Mouse (Mus musculus) cerebellum, postnatal 14 days (tissue): Measurements from ENCODE around the gene Gm44511.
"Not testable (repeated sequence)": the region's sequence is repeated elsewhere in the genome, so short reads cannot be mapped to it uniquely, and the experiment has no call there.

Experiments used
- DNase-seq, 2 experiments: peaks; one replicate each; pipeline ENCODE4 v3.0.0; 2021; ENCODE audit warnings: mixed read lengths in 2 of 2

The Gm44511 gene

GRCm38 (mm10) chr6:128840669-128841068 is 14.6 kb upstream of the Gm44511 start:
- DNase-seq: not testable (repeated sequence)

- peak; percentile 31 to 40 for DNase-seq
Observed at GRCm38 (mm10) chr6:128839921-128840320, 13.8 kb upstream of the Gm44511 start.

GRCm38 (mm10) chr6:128839266-128839771 is 13.2 kb upstream of the Gm44511 start:
- peak; percentile 90 to 91 for DNase-seq

GRCm38 (mm10) chr6:128838342-128839265 is 12.5 kb upstream of the Gm44511 start:
- DNase-seq: peak; percentile 89

- DNase-seq: peak; percentile 50 to 52
Observed at GRCm38 (mm10) chr6:128837454-128838341, 11.6 kb upstream of the Gm44511 start.

- no peak for DNase-seq
Observed at GRCm38 (mm10) chr6:128836955-128837334, 10.8 kb upstream of the Gm44511 start.

- DNase-seq: no peak
Observed at GRCm38 (mm10) chr6:128836191-128836954, 10.3 kb upstream of the Gm44511 start.

- DNase-seq: no peak
Observed at GRCm38 (mm10) chr6:128835571-128835970, 9.5 kb upstream of the Gm44511 start.

GRCm38 (mm10) chr6:128833046-128833445 is 6.9 kb upstream of the Gm44511 start:
- no peak for DNase-seq

GRCm38 (mm10) chr6:128829837-128830236 is 3.7 kb upstream of the Gm44511 start:
- no peak for DNase-seq

GRCm38 (mm10) chr6:128826781-128827180 is 666 bp upstream of the Gm44511 start:
- no peak for DNase-seq

GRCm38 (mm10) chr6:128818083-128818802 is 7.9 kb downstream of the Gm44511 start:
- no peak for DNase-seq

- DNase-seq: peak in 1 of 2 experiments; percentile 27
Observed at GRCm38 (mm10) chr6:128808532-128808931, 17.6 kb downstream of the Gm44511 start.

- DNase-seq: peak; percentile 24 to 32
Observed at GRCm38 (mm10) chr6:128807021-128807420, 19.1 kb downstream of the Gm44511 start.

GRCm38 (mm10) chr6:128804823-128805640 is 21.1 kb downstream of the Gm44511 start:
- peak; percentile 78 to 82 for DNase-seq

GRCm38 (mm10) chr6:128802999-128803857 is 22.9 kb downstream of the Gm44511 start:
- DNase-seq: peak; percentile 99

GRCm38 (mm10) chr6:128802557-128802956 is 23.6 kb downstream of the Gm44511 start:
- DNase-seq: no peak

- not testable (repeated sequence) for DNase-seq
Observed at GRCm38 (mm10) chr6:128800696-128801095, 25.4 kb downstream of the Gm44511 start.

GRCm38 (mm10) chr6:128799896-128800270 is 26.2 kb downstream of the Gm44511 start:
- no peak for DNase-seq
